In genomic region chr8:10945939-10946740, GRCm38 (mm10) we compare ENCODE assay signal across 8 mouse cellular contexts.
DNase-seq lines count a peak whose midpoint lies in the region; ATAC-seq lines count a peak whose summit lies in the region.

No protein-coding gene starts in this region.

- ATAC-seq in megakaryocyte-erythroid progenitor cell, adult 5-6 weeks (replicated peaks; ENCODE audit: low FRiP score, low TSS enrichment, poor library complexity, severe bottlenecking): peak; percentile 96

- intact Hi-C loops in left cerebral cortex, postnatal 25 days (cut with DNase I): loop anchor here (5.0 kb wide), 1 partner anchor 114 kb away; no protein-coding TSS in a partner anchor

- peak; percentile 88 for DNase-seq in ZHBTc4 (ENCODE audit: low read depth, low spot score)
- peak; percentile 76 for DNase-seq in embryo, embryonic 10.5 days (ENCODE audit: low spot score)
- peak; percentile 91 for DNase-seq in gastrocnemius, postnatal 10 days
- DNase-seq in induced T-regulatory cell, adult 2 months (ENCODE audit: low read depth): peak; percentile 74
- DNase-seq in left cerebral cortex, postnatal 25 days (ENCODE audit: low spot score in 2 of 2): peak; percentile 79 to 84
- DNase-seq in right cerebral cortex, postnatal 25 days: peak; percentile 79
- DNase-seq in urinary bladder, postnatal 36 days (ENCODE audit: low spot score in 2 of 2): peak; percentile 93 to 96

Comparison
In these comparisons a context has a peak if more than half of its experiments do, and no peak if none do; other contexts are left out.
1. Peak in every context shown above with its lines: DNase-seq and ATAC-seq.